Mouse (Mus musculus) left cerebral cortex, adult 2 months (tissue): ENCODE measurements at regions not wholly inside any gene's neighbourhood (a gene's known extent, or its start where the extent isn't known, plus 50 kb on each side); places are given as distances from the start of the nearest gene placed in this dataset.
"Not testable (repeated sequence)": the region's sequence is repeated elsewhere in the genome, so short reads cannot be mapped to it uniquely, and the experiment has no call there.

Source experiments
- DNase-seq, 2 experiments: peaks; one replicate each; pipeline ENCODE4 v3.0.0; 2021 to 2022; ENCODE audit warnings: low spot score in 2 of 2, mixed read lengths in 1 of 2; ENCODE audit errors: extremely low spot score in 1 of 2
- H3K27ac ChIP-seq: fragments of 200-600 bp; 2 replicates; pipeline ENCODE4 v1.8.1; 2022
- H3K4me3 ChIP-seq: fragments of 200-600 bp; 2 replicates; pipeline ENCODE4 v1.8.1; 2022
- CTCF ChIP-seq: fragments of 200-600 bp; IDR thresholded peaks from 2 replicates; pipeline ENCODE4 v1.8.1; 2022; ENCODE audit warnings: antibody characterized with exemption, mild to moderate bottlenecking, moderate library complexity
- intact Hi-C: fragments of 180-260 bp; cut with DNase I; formaldehyde crosslinking; loops from one replicate; pipeline ENCODE4 v1.15.1; 2025

DNA sequence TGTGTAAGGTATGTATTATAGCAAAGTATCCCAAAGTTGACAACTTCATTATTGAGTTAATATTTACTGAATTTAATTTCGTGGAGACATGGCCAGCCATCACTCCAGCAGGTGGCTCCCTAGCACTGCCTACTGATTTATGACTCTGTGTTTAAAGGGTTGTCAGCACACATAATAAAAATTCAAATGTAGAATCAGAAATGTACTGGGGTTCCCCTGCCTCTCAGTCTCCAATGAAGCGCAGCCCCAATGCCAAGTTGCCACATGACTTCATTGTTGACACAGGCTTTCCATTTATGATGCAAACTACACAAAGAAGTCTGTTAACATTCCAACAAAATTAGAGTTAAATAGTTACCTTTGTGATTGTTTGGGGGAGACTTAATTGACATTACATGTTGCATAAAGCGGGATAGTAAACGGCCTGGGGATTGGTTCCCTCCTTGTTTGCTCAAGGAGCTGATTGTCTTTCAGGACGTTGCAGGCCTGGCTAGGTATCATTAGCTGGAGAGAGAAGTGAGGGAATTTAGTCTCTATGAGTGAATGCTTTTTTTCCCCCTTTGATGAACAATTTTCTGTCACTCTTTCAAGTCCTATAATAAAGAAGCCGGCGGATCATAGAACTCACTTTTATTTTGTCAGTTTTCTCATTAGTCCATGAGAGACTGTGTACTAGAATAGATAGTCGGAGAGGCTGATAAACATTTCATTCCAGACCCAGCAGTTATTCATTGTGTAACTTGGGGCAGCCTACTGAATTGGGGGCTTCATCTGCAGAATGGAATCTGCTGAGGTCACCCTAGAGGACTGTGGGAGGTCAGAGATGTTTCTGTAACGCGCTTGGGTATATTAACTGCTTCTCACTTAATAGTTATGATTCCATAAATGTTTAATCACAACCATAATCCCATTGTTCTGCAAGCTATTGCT is 287.9 kb downstream of the Kif2b start:
- no peak overlapping the region for H3K27ac ChIP-seq
- no peak overlapping the region for H3K4me3 ChIP-seq
- intact Hi-C loops, result loop anchor here (5.0 to 10.0 kb wide), 2 partner anchors 585 to 1598 kb away; no protein-coding TSS in a partner anchor
- peak; percentile 68 for TF ChIP-seq CTCF
- DNase-seq, result peak; percentile 37 to 46

DNA sequence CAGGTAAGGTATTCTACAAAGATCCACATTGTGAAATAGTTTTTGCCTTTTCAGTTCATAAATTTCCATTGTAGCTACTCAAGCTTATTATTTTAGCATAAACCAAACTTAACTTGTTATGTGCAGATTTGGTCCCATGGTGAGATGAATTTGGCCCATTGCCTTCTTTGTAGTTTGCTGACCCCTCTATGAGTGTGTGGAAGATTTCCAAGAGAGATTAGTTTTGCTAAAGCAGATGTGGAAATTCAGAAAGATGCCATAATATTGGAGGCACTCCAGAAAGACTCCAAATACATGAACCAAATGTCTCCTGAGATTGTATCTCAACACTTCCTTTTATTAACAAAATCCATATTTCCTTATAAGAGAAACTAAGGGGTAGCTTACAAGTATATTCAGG is 291.0 kb downstream of the Kif2b start:
- no peak overlapping the region for H3K27ac ChIP-seq
- H3K4me3 ChIP-seq, result no peak overlapping the region
- intact Hi-C loops, result loop anchor here (5.0 to 10.0 kb wide), 2 partner anchors 582 to 1601 kb away; no protein-coding TSS in a partner anchor
- DNase-seq, result no peak
- no peak for TF ChIP-seq CTCF

DNA sequence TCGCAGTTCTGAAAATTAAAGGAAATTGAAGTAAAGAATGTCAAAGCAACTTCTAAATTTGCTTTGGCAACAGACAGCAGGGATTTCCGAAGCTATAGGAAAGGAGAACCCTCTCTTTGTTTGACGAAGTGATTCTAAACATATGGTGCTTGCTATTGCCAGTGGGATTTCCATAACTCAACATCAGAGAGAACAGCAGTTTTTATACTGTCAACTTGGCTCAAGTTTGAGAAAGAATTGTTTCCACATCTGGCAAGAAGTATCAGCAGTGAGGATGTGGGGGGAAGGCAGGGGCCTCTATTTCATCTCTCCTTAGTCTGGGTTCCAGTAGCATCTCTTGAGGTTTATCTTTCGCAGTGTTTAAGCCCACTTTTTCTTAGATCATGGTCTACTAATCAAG is 315.1 kb downstream of the Kif2b start:
- DNase-seq, result no peak
- Histone ChIP-seq H3K4me3 (no peak overlapping the region), H3K27ac (no peak overlapping the region)
- no peak for TF ChIP-seq CTCF
- intact Hi-C loops, result no loop called here

DNA sequence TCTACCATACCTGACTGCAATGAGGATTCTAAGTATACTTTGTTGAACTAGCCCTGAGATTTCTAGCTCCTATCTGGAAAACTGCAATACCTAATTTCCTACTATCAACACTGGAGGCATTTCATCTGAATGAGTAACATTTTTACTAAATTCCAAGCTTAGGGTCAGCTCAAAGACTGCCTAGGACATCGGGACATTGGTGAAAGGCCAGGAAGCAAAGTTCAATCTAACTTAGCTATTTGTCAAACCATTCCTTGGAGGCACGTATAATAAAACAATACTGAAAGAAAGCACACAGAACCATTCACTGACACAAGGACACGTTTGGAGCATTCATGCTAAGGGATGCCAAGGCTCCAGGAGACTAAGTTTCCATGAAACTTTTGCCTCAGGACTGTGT is 335.3 kb downstream of the Kif2b start:
- H3K27ac ChIP-seq, intact Hi-C loops, H3K4me3 ChIP-seq, DNase-seq: not testable (repeated sequence)

DNA sequence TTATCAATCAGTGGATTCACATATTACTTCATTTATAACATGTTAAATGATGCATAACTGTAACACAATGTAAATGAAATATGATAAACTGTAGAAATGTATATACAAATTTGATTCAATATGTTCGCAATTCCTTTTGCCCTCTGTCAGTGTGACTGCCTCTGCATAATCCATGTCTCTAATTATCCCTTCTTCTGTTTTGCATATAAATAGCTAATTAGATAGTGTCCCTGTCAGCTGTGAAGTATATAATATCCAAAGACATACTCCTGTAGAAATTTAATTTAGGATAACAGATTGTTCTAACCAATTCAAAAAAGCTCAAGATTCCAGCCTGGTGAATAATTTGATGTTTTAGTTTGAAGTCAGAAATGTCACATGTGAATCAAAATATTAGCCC is 361.2 kb downstream of the Kif2b start:
- Histone ChIP-seq H3K4me3 (no peak overlapping the region), H3K27ac (no peak overlapping the region)
- no peak for DNase-seq
- intact Hi-C loops, result no loop called here
- TF ChIP-seq CTCF, result no peak

DNA sequence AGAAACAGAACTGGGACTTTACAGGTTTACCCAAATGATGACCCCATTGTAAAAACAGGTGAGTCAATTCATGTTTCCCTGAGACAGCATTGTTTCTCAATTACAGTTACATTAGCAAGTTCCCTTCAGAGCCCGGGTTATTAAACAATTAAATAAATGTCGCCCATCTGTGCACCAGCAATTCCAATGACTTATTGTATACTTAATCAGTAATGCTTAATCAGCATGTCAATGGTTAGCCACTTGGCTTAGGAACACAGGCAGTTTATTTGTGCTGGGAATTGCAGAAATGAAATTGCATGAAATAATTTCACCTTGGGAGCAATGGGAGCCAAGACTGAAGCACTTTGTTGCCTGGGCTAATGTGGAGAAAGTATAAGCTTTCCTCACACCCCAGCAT is 364.3 kb downstream of the Kif2b start:
- Histone ChIP-seq H3K4me3 (no peak overlapping the region), H3K27ac (no peak overlapping the region)
- no peak for DNase-seq
- TF ChIP-seq CTCF, result no peak
- intact Hi-C loops, result no loop called here

DNA sequence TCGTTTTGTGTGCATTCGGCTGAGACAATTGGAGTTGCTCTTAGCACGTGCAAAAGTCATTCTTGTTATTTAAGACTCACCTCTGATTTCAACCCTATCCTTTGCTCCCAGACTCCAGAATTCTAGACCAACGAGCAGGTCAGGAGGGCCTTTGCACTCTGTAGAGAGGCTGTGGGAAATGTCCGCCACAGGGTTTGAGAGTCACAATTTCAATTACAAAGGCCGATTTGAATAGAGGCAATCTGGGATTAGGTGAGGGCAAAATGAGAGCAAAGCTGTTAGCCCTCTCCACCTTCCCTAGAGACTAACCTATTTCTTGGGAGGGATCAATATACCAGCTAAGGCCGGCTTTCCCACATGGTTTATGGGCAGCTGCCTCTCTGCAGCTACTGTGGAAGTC is 370.9 kb downstream of the Kif2b start:
- intact Hi-C loops, result no loop called here
- Histone ChIP-seq H3K27ac (no peak overlapping the region), H3K4me3 (no peak overlapping the region)
- no peak for TF ChIP-seq CTCF
- no peak for DNase-seq

DNA sequence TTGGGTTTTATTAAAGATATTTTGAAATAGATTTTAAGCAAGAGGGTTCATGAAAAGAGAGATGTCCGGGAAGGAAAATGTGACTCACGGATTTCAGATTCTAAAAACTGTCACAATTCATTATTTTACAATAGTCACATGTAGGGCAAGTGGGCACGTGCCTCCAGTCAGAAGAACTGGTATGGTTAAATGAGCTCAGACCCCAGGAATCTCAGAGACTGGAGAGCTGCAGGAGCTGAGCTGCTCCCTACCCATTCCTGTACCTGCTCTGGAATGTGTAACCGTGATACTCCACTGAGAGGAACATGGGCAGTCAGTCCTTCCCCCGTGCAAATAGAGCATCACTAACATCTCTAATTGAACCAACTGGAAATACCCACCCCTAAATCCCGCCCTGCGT is 372.9 kb downstream of the Kif2b start:
- Histone ChIP-seq H3K4me3 (no peak overlapping the region), H3K27ac (no peak overlapping the region)
- intact Hi-C loops, result no loop called here
- DNase-seq, result no peak
- TF ChIP-seq CTCF, result no peak

DNA sequence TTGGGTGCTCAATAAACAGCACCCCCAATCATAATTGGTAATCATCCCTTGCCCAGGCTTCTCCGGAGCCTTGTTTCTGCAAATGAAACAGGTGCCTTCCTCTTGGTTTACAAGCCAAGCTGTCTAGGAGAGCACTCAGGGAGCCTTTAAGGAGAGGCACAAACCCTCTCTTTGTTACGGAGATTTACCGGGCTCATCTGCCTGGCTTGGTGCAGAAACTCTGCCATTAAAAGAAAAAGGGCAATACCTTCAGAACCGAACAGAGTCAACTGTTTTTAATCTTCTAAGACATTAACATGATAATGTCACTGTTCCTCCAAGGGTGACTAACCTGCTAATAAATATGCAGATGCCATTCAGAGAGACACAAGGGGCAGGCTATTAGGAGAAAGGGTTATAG is 380.5 kb downstream of the Kif2b start:
- no peak for TF ChIP-seq CTCF
- no peak for DNase-seq
- no peak overlapping the region for H3K4me3 ChIP-seq
- H3K27ac ChIP-seq, result no peak overlapping the region
- intact Hi-C loops, result no loop called here

DNA sequence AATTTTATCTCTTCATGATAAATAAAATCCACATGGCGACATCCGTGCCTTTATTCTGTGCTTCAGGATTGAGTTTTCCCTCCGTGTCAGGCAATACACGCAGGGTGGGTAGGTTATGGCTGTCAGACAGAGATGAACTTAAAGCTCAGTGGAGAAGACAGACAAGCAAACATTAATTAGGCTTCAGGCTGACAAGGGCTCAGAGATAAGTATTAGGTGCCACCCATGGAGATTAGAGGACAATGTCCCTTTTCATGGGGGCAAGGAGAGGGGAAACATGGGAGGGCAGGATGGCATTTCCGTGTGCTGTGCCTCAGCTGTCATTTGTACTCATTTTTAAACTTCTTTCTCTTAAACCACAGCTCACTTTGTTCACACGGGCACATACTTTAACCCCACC is 381.0 kb downstream of the Kif2b start:
- intact Hi-C loops, result no loop called here
- no peak for TF ChIP-seq CTCF

DNA sequence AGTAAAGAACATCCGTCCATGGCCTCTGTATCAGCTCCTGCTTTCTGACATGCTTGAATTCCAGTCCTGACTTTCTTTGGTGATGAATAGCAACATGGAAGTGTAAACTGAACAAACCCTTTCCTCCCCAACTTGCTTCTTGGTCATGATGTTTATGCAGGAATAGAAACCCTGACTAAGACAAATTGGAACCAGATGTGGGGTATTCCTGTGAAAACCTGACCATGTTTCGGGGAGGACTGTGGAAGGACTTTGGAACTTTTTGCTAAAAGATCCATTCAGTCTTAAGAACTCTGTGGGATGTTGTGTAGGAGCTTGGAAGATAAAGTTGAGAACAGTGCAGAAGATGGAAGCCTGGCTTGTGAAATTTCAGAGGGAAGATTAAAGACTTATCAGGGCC is 410.0 kb downstream of the Kif2b start:
- intact Hi-C loops, DNase-seq, H3K4me3 ChIP-seq, H3K27ac ChIP-seq: not testable (repeated sequence)

More for the DNA sequence above, 381.0 kb downstream of the Kif2b start:
- DNase-seq, result no peak
- no peak overlapping the region for H3K27ac ChIP-seq
- no peak overlapping the region for H3K4me3 ChIP-seq

DNA sequence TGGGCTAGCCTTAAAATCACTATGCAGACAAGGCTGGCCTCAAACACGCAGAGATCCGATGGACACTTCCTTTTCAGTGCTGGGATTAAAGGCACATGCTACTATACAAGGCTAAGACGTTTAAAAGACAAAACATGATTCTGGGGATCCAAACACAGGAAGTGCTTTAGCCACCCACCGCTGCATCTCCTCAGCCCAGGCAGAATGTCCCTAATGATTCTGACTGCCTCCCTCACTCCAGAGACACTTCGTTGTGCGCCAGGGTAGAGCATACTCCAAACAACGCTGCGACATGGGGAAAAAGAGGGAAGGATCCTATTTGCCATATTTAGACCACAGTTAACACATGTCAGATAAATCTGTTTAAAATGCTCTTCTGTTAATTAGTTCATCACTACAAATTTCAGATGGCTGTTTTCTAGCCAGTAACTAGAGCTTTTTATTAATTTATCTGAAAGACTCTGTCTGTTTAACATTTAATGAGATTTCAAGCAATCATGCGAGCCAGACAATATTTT is 443.5 kb downstream of the Kif2b start:
- TF ChIP-seq CTCF, result no peak
- DNase-seq, result no peak
- intact Hi-C loops, result no loop called here
- Histone ChIP-seq H3K4me3 (no peak overlapping the region), H3K27ac (no peak overlapping the region)
